Mouse (Mus musculus) adrenal gland, adult (tissue): ENCODE results near the gene Exoc4.

Experiments
- DNase-seq, 2 experiments: peaks; one replicate each; pipeline ENCODE4 v3.0.0; 2022 to 2023; ENCODE audit warnings: low spot score in 1 of 2; ENCODE audit not compliant: inconsistent age in 2 of 2

Gene Exoc4

GRCm38 (mm10) chr6:33618590-33618989, 369.7 kb downstream of the Exoc4 start:
- no peak for DNase-seq

GRCm38 (mm10) chr6:33620701-33621100, 371.8 kb downstream of the Exoc4 start:
- DNase-seq = peak in 1 of 2 experiments; percentile 17

GRCm38 (mm10) chr6:33625931-33626330, 377.0 kb downstream of the Exoc4 start:
- DNase-seq = no peak

GRCm38 (mm10) chr6:33631133-33631532, 382.2 kb downstream of the Exoc4 start:
- no peak for DNase-seq

GRCm38 (mm10) chr6:33637192-33637591, 388.3 kb downstream of the Exoc4 start:
- no peak for DNase-seq

GRCm38 (mm10) chr6:33681778-33682640, 433.1 kb downstream of the Exoc4 start:
- DNase-seq = peak; percentile 40 to 67

- no peak for DNase-seq
Observed at GRCm38 (mm10) chr6:33683533-33683932, 434.6 kb downstream of the Exoc4 start.

- DNase-seq = peak; percentile 67 to 78
Observed at GRCm38 (mm10) chr6:33685321-33685720, 436.4 kb downstream of the Exoc4 start.

GRCm38 (mm10) chr6:33690601-33691000, 441.7 kb downstream of the Exoc4 start:
- DNase-seq = no peak

- DNase-seq = no peak
Observed at GRCm38 (mm10) chr6:33696976-33697375, 448.1 kb downstream of the Exoc4 start.

- DNase-seq = no peak
Observed at GRCm38 (mm10) chr6:33708907-33709306, 460.0 kb downstream of the Exoc4 start.

- DNase-seq = no peak
Observed at GRCm38 (mm10) chr6:33709340-33709739, 460.5 kb downstream of the Exoc4 start.

- no peak for DNase-seq
Observed at GRCm38 (mm10) chr6:33711742-33712141, 462.9 kb downstream of the Exoc4 start.

- no peak for DNase-seq
Observed at GRCm38 (mm10) chr6:33712540-33713118, 463.7 kb downstream of the Exoc4 start.

- DNase-seq = peak in 1 of 2 experiments; percentile 53
Observed at GRCm38 (mm10) chr6:33716254-33716965, 467.5 kb downstream of the Exoc4 start.

- no peak for DNase-seq
Observed at GRCm38 (mm10) chr6:33721166-33721565, 472.3 kb downstream of the Exoc4 start.

- DNase-seq = no peak
Observed at GRCm38 (mm10) chr6:33722811-33723210, 473.9 kb downstream of the Exoc4 start.

GRCm38 (mm10) chr6:33724596-33724995, 475.7 kb downstream of the Exoc4 start:
- DNase-seq = no peak

GRCm38 (mm10) chr6:33727271-33727670, 478.4 kb downstream of the Exoc4 start:
- no peak for DNase-seq

- no peak for DNase-seq
Observed at GRCm38 (mm10) chr6:33732214-33732613, 483.3 kb downstream of the Exoc4 start.

GRCm38 (mm10) chr6:33733602-33734001, 484.7 kb downstream of the Exoc4 start:
- DNase-seq = no peak

- no peak for DNase-seq
Observed at GRCm38 (mm10) chr6:33734032-33734431, 485.1 kb downstream of the Exoc4 start.
